Mouse (Mus musculus): ENCODE measurements around the gene Spock2.

Spock2 gene

DNA sequence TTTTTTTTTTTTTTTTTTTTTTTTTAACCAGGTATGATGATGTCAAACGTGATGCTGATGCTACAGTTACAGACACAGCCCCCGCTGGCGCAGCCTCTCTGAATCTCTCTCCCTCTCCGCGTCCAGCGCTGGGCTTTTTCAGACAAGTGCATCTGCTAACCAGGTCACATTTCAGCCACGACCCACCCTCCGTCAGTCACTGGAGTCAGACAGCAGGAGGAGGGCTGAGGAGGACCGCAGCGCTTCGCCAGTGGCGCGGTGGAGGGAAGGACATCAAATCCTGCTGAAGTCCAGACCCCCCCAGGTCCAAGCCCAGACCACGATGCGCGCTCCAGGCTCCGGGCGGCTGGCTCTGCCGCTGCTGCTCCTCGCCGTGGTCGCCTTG, at the start of gene Spock2:
Gene Spock2, plus strand, starts transcription at position 74 of the 385 bp plus-strand sequence.
- peak; percentile 64 to 72 for DNase-seq (ENCODE audit: low spot score in 2 of 2)

DNA sequence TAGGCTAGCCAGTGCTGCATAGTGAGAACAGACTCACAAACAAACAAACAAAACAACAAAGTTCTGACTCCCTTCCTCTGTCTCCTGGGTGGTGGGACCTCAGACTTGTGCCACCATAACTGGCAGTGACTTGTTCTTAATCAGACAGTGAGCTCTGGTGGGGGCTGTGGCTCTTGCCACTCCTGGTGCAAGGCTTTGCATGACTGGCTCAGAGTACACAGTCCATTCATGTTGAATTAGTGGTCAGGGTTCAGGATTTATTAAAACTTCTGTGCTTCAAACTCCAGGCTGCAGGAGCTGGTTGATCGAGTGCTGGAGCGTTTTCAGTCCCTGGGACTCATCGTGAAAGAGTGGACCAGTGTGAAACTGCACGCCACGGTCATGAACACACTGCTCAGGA, 43.8 kb upstream of the Spock2 start:
- DNase-seq (ENCODE audit: low spot score in 2 of 2) = no peak

DNA sequence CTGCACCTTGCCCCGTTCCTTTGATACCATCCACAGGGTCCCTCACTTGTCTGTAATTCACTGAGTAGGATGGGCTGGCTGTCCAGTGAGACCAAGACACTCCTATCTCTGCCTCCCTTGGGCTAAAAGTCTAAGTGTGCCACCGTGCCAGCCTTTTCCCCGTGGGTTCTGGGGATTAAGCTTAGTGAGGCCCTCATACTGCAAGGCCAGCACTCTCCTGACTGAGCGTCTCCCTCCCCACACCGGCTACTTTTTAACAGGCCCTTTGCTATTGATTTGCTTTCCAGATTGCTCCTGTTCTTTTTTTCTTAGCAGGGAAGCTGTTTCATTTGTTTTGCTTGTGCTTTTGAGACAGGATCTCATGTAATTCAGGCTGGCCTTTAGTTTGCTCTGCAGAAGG, 43.1 kb upstream of the Spock2 start:
- no peak for DNase-seq (ENCODE audit: low spot score in 2 of 2)

DNA sequence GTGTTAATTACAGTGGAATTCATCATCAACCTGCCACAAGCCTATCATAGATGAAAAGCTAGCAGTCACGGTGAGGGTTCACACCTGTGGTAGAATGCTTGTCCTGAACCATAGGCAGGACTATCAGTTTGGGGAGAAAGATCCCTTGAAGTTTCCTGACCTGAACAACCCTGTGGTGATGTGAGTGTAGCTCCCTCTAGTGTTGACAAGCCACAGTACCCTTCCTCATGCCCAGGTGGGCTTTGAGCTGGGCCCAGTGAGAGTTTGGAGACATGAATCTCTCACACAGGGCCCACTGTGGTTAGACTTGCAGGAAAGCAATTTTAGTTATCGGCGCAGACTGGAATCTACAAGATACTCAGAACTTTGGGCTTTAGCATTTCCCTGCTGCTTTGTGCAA, 39.5 kb upstream of the Spock2 start:
- no peak for DNase-seq (ENCODE audit: low spot score in 2 of 2)

DNA sequence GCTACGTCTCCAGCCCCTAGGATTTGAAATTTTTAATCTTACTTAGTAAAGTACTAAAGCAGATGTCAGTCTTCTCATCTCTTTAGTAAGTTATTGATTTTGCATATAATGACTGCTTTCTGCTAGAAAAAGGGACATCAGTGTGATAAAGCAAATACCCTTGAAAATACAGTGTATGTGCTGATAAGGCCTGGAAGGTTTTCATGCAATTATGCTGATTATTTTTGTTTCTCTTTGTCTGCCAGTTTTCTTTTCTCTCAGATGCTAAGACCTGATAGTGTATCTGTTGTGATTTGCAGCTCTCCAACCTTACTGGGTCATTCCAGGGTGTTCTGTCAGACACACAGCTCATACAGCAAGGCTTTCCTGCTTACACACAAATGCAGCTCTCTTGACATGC, 30.9 kb upstream of the Spock2 start:
- DNase-seq (ENCODE audit: low spot score in 2 of 2) = no peak

DNA sequence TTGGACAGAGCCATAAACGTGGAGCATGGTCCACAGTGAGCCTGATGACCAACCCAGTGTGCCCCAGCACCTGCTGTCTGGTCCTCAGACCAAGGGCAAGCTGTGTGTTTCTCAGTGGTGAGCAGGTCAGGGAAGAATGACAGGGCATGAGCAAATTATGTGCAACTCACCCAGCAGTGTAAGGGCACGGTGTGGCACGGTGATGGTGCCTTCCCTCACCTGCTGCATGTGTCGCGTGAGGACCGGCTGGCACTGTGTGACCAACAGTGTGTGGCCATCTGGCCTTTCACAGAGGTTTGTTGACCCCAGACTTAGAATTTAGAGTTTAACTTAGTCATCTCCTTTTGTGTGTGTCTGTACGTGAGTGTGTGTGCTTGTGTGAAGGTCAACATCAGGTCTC, 28.8 kb upstream of the Spock2 start:
- no peak for DNase-seq (ENCODE audit: low spot score in 2 of 2)

DNA sequence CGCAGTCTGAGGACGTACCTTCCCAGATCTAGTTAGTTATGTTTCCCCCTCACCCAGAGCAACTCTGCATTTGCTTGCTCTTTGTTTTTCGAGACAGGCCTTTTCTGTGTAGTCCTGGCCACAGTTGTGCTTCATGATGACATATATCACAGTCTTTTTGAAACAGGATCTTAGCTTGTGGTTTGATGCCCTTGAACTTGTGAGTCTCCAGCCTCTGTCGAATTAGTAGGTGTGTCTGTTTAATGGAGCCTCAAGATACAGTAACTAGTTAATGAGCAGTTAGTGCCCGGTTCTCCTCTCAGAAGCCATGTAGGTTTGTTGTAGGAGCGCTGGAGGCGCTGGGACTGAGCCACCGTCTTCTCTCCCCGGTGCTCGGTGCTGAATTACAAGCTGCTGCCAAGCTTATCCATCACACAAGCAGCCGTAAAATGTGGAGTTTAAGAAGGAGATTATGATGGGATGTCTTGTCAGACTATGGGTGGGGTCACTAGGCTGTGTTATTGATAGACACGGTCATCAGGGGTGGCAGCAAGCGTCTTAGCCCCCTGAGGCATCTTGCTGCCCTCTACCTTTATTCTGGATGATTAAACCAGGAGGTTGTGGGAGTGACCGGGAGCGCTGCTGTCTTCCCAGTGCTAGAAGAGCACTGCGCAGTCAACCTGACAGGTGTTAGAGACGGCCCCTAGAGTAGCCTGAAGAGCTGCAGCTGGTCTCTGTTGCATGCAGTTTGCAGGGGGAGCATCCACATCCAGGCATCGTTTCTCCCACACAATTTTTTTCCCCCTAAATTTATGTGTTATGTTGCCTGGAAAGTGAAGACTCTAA, 28.1 kb upstream of the Spock2 start:
- no peak for DNase-seq (ENCODE audit: low spot score in 2 of 2)

DNA sequence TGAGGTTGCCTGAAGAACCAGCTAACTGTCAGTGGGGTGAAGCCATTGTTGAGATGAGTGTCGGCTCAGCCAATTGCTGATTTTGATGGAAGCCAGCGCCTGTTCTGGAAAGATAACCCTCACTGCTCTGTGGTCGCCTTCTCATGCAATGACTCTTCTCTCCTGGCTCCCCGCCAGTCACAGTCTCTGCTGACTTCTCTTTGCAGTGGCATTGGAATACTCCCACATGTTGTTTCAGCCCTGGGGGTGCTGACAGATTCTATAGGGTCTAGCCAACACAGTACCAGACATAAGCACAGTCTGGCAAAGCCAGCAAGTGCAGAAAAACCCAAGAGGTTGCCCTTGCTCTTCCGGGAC, 27.5 kb upstream of the Spock2 start:
- peak; percentile 24 to 33 for DNase-seq (ENCODE audit: low spot score in 2 of 2)

DNA sequence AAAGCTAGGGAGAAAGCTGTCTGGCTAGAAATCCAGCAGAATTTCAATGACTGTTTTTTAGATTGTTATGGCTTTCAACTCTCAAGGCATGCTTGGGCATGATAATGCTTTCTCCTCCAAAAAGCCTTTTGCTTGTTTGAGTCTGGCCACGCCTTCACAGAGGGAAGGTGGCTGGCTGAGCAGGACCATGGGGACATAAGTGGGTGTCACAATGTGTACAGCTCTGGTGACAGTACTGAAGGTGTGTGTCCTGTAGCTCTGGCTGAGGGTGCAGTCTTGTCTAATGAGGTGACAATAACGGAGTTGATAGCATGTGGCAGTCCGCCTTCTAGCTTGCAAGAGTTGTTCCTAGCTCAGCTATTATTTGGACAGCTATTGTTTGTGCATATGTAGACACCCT, 25.8 kb upstream of the Spock2 start:
- no peak for DNase-seq (ENCODE audit: low spot score in 2 of 2)

DNA sequence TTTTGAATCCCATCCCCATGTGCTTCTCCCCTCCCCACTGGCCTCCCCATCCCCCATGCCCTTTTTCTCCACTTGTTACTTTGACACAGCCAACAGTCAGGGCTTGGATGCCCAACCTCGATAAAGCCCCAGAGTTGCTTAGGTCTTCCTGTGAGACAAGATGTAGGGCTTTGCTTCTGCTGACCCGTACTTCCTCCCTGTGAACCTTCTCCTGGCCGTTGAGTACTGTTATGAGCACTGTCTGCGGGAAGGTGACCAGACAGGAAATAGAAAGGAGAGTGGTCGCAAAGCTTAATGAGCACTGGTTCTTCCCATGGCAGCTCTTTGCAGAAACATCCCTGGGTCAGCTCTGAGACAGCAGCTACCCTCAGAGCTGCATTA, 25.4 kb upstream of the Spock2 start:
- DNase-seq (ENCODE audit: low spot score in 2 of 2) = no peak

DNA sequence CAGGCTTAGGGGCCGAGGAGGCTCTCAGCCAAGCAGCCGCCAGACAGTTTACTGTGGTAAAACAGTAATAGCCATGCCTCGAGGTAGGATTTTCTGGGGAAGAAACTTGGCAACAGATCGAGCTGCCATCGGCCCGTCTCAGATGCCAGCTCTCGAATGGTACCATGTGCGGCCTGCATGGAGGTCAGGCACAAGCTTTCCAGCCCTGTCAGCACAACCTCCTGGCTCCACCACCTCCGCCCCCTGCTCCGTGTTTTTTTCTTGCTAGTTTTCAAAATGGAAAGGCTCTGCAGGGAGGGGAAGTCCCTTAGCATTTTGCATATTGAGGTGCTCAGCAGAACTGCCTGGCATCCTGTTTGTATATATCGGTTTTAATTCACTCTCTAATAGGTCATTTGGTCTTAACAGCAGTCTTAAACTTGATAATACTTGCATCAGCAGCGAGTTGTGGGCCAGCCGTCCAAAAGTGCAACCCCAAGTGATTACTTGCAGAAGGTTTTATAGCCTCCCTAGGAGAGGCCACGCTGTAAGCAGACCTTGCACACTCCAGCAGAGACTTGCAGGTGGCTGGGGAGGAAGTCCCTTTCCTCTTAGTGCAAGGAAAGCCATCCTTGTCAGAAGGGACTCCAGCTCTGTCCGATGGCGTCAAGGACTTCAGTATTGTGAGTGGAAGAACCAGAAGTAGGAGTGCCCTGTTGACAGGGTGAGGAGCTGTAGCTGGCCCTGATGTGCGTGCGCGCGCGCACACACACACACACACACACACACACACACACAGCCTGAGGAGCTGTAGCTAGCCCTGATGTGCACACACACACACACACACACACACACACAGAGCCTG, 24.8 kb upstream of the Spock2 start:
- no peak for DNase-seq (ENCODE audit: low spot score in 2 of 2)

DNA sequence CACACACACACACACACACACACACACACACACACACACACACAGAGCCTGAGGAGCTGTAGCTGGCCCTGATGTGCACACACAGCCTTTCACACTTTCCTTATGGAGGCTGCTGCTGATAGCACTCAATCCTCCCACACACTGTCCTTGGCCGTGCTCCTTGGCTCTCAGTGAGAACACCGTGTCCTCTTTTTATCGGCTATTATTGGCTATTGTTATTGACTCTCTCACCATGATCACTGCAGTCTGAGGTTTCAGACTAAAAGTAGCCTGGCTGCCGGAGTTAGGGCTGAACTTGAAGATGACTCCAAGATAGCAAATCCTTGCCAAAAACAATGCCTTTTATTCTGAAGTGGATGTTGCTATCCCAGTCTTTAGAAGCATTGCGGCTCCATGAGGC, 24.1 kb upstream of the Spock2 start:
- DNase-seq (ENCODE audit: low spot score in 2 of 2) = no peak

DNA sequence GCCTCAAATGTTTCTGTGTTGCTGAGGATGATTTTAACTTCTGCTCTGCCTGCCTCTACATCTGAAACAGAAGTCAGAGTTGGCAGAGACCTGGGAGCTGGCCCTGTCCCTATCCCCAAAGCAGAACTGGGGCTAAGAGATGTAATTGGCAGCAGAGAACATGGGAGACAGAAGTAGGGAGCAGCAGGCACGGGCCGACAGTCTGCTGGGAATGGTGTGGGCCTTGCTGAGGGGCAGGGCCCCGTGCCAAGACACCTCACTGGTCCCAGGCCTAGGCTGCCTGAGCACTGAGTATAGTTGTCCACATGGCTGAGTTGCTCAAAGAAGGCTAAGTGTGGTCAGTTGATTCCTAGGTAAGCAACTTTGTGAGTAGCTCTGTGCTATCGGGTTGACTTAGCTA, 22.0 kb upstream of the Spock2 start:
- no peak for DNase-seq (ENCODE audit: low spot score in 2 of 2)

DNA sequence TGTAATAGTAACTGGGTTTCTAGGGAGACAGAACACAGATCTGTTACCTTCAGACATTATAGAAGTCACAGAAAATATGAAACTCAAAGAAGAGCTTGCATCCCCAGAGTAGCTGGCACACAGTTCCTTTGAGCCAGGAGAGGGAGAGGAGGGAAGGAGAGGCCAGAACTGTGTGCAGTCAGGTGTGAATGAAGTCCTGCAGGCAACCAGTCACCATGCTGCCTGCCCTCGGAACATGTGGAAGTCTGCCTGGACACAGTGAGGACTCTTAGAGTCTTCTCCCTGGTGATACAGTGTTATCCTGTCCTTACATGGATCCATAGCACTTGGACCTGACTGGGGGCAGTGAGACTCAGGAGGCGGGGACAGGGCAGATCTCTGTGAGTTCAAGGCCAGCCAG, 13.7 kb upstream of the Spock2 start:
- no peak for DNase-seq (ENCODE audit: low spot score in 2 of 2)

DNA sequence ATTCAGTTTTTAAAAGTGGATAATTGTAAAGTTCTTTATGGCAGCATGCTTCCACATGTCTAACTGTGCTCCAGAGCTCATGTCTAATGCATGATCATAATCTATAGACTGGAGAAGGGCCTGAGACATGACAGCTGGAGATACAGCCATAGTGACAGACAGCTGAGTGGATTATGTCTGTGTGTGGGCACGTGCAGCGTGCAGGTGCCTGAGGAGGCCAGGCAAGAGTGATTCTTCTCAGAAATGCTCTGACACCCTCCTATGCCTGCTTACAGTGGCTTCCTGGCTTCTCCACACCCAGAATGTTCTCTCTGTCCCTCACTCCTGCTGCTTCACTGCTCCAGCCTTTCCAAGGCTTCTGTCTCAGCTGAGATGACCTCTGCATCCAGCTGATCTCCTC, 12.3 kb upstream of the Spock2 start:
- DNase-seq (ENCODE audit: low spot score in 2 of 2) = no peak

DNA sequence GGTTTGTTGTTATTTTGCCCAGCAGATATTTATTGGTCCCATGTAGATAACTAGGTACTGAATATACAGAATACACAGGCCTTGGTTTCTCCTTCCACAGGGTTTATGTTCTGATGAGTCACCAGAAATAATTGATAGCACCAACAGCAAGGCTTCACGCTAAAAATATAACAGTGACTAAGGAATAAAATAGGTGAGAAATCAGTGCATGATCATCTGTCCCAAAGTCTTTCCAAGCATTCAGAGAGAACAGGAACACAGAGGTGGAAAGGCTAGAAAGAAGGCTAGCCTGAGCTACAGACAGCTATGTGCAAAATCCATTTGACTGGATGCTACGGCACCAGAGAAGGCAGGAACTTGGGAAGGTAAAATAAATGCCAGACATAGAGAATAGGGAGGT, 10.5 kb upstream of the Spock2 start:
- DNase-seq (ENCODE audit: low spot score in 2 of 2) = no peak

DNA sequence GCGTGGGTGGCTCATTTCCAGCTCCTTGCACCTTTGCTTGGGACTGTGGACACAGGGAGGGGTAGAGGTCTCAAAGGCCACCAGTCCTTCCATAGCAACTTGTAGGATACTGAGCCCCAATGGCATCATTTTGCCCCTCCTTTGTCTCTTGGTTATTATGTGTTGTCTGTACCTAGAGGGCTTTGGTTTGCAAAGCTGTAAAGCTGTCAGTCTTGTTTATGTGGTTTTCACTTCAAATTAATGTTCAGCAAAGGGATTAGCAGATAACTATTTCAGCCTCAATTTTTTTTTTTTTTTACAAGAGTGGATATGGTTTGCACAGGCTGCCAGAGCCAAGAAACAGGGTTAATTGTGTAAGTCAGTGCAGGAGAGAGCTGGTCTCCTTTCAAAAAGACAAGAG, 9.7 kb upstream of the Spock2 start:
- no peak for DNase-seq (ENCODE audit: low spot score in 2 of 2)

DNA sequence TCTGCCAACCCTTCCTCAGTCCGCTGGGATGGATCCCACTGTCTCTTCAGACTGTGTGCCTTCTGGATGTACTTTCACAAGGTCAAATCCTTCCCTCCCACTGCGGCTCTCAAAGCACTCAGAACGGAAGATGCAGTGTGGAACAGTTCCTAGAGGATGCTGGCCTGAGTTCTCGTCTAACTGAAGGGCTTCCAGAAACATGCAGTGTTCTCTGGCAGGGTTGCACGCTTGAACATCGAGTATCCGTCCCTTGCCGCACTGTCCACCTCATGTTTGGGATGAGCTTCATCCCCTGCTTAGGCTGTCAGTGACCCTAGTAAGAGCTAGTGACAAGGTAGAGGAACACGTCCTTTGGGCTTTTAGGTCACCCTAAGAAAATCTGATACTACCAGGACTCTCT, 8.9 kb upstream of the Spock2 start:
- DNase-seq (ENCODE audit: low spot score in 2 of 2) = no peak

DNA sequence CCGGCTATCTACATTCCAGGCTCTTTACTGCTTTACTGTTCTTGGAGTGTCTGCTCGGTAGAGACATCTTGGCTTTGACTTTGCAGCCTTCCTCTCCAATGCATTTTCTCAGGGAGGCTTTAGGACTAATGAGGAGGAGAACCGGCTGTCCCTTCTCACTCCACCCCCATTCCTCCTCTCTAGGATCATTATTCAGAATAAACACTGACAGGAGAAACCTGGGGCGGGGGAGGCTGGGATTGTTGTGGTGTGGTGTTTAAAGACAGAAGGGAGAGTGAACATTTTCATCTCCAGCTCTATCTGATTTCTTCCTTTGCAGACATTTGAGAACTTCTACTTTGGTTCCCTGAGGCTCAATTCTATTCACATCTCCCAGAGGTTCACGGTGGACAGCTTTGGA, 8.2 kb upstream of the Spock2 start:
- no peak for DNase-seq (ENCODE audit: low spot score in 2 of 2)

DNA sequence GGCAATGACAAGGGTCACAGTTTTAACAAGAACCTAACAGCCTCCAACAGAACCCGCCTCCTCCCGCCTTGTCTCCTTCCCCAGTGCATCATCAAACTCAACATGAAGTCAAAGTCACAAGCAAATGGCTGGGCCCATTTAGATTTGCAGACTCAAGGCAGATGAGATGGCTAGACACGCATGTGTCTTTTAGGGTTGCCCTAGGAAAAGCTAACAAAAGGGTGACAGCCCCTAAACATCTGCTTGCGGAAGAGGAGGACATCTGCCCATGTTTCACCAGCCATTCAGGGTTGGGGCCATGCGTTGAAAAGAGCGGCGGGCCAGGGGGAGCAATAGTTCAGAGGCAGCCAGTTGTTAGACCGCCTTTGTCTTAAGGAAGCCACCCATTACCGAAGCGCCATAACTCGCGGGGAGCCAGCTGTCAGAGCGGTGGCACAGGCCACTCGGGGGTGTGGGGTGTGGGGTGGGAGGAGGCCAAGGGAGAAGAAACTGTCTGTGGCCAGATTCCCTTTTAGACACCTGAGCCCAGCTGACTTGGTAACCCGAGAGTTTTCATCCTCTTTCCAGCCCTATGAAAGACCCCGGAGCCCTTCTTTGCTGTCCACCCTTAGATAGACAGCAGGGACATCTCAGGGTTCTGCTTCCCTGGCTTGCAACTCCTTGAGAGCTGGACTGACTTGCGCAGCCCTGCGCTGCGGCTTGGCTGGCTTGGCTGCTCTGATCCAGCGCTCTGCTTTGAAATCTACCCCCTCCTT, 451 bp upstream of the Spock2 start:
- no peak for DNase-seq (ENCODE audit: low spot score in 2 of 2)

DNA sequence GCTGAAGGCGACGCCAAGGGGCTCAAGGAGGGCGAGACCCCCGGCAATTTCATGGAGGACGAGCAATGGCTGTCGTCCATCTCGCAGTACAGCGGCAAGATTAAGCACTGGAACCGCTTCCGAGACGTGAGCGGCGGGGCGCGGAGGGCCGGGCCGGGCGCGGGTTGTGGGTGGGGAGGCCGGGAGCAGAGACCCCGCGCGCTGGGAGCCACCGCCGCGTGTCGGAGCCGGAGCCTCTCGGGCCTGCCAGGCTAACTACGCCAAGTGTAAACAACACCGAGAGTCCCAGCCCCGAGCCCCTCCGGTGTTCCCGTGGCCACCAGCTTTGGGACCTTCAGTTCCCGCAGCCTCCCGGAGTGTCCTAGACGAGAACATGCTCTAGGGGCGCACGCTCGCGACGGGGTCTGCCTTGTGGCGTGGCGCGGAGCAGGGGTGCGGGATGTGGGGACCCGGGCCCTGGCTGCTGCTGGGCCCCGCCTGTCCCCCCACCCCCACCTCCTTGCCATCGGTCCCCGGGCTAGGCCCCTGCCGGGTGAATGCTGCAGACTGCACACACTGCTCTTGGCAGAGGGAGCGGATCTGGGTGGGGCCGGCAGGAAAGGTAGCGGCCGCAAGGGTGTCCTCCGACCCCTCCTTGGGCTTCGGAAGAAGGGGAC, 640 bp downstream of the Spock2 start:
- DNase-seq (ENCODE audit: low spot score in 2 of 2) = peak in 1 of 2 experiments; percentile 44

DNA sequence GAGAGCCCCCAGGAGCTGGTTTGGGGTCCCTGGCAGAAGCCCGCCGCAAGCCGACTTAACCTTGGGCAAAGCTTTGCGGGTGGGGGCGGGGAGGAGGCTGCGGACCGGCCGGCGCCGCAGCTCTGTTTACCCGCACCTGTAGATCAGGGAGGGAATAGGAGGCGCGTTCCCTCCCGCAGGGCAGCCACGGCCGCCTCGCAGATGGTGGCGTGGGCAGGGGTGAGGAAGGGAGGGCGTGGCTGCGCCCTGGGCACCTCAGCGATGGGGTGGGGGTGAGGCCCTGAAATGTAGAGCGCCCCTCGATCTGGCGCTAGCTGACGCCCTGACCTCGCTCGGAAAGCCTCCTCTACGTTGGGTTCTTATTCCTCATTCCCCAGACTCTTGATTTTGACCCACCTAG, 1.4 kb downstream of the Spock2 start:
- no peak for DNase-seq (ENCODE audit: low spot score in 2 of 2)
